Mouse (Mus musculus) erythroblast, embryonic 14.5 days (primary cell): ENCODE data around the gene Tef.

Experiments used
- GATA1 ChIP-seq: IDR thresholded peaks from 2 replicates; pipeline ENCODE4 v1.6.1; 2012; ENCODE audit warnings: low read length, inconsistent platforms, mixed read lengths
- TAL1 ChIP-seq: IDR thresholded peaks from 3 replicates; pipeline ENCODE4 v1.6.1; 2012; ENCODE audit warnings: low read length, inconsistent platforms, mixed read lengths

GRCm38 (mm10) chr15:81859330-81860255 lies 57.4 kb downstream of the Tef start:
- TF ChIP-seq TAL1 (no peak), GATA1 (no peak)
